Mouse (Mus musculus) intestine, embryonic 15.5 days (tissue): Measurements from ENCODE around the gene Gsg1l. TPM values are rescaled to one million over a fixed set of nuclear protein-coding genes. Genes with fewer than 3 reads are reported as not detected.

ENCODE experiments used
- polyA plus RNA-seq: library from polyadenylated mRNA; unstranded; fragments of >200 nt; fragmentation: Nextera tagmentation; extraction: Ambion mirVana; gene quantifications from 2 replicates; pipeline ENCODE4 v1.2.1, GENCODE M21; 2015

The Gsg1l gene
- polyA plus RNA-seq, 1 experiment from 2014 or later = 0.67 TPM

Other genes with a start within 250 kb of the Gsg1l start
- 37.4 and 39.8 TPM in 2 replicates for gene Xpo6, start 118.1 kb upstream of the Gsg1l start, polyA plus RNA-seq
- 16.9 and 17.7 TPM in 2 replicates for gene Sbk1, start 190.2 kb upstream of the Gsg1l start, polyA plus RNA-seq